ENCODE assay signal across 8 mouse cellular contexts in genomic region chr4:134287168-134287564, GRCm38 (mm10). TPM values are rescaled to one million over a fixed set of nuclear protein-coding genes. Genes with fewer than 3 reads are reported as not detected.
DNase-seq lines count a peak whose midpoint lies in the region; ATAC-seq and TF ChIP-seq lines count a peak whose summit lies in the region.

No protein-coding gene starts in this region.

- WGBS in forebrain, embryonic 11.5 days, result under 1% methylated on average over 40 of the region's 59 CpGs
- 0% methylated on average over 59 of the region's 59 CpGs for WGBS in heart, embryonic 16.5 days
- under 1% methylated on average over 59 of the region's 59 CpGs for WGBS in liver, embryonic 14.5 days (ENCODE audit: insufficient replicate concordance)
- WGBS in stomach, embryonic 15.5 days, result under 1% methylated on average over 50 of the region's 59 CpGs

- H3K4me2 ChIP-seq in forebrain, embryonic 11.5 days (ENCODE audit: low read depth, low read length, severe bottlenecking), result peak overlapping the region; percentile 91
- H3K4me2 ChIP-seq in heart, embryonic 16.5 days (ENCODE audit: low read depth, low read length), result peak overlapping the region; percentile 83
- peak overlapping the region; percentile 83 for H3K4me2 ChIP-seq in liver, embryonic 14.5 days (ENCODE audit: low read depth)
- H3K4me2 ChIP-seq in stomach, embryonic 15.5 days, result peak overlapping the region; percentile 91

- no peaks in the 10 kb centered on the region for H3K27me3 ChIP-seq in E14TG2a.4 (ENCODE audit: insufficient read depth, low read length)
- H3K27me3 ChIP-seq in forebrain, embryonic 11.5 days (ENCODE audit: control insufficient read depth, insufficient read depth, low read length), result no peaks in the 10 kb centered on the region
- H3K27me3 ChIP-seq in heart, embryonic 16.5 days (ENCODE audit: control insufficient read depth, insufficient read depth, low read length), result no peaks in the 10 kb centered on the region
- no peaks in the 10 kb centered on the region for H3K27me3 ChIP-seq in liver, embryonic 14.5 days (ENCODE audit: control insufficient read depth, insufficient read depth, low read length)
- H3K27me3 ChIP-seq in stomach, embryonic 15.5 days (replicated peaks), result no peaks in the 10 kb centered on the region

- DNase-seq in c-Kit-positive CD71-positive TER-119-negative erythroid progenitor cells, embryonic 14.5 days (ENCODE audit: low read depth), result peak; percentile 72
- DNase-seq in forebrain, embryonic 11.5 days (ENCODE audit: low spot score), result peak; percentile 99
- peak; percentile 92 to 96 for DNase-seq in kidney, postnatal 25 days
- peak; percentile 80 to 83 (median 81) for DNase-seq in liver, embryonic 14.5 days (ENCODE audit: low read depth in 3 of 3, low spot score in 3 of 3)
- DNase-seq in neural tube, embryonic 10.5 days (ENCODE audit: extremely low spot score, low spot score), result peak; percentile 98

- peak overlapping the region; percentile 100 for H3K27ac ChIP-seq in forebrain, embryonic 11.5 days (ENCODE audit: low read depth, low read length)
- peak overlapping the region; percentile 99 for H3K27ac ChIP-seq in heart, embryonic 16.5 days (ENCODE audit: low read length)
- H3K27ac ChIP-seq in liver, embryonic 14.5 days, result peak overlapping the region; percentile 71
- H3K27ac ChIP-seq in stomach, embryonic 15.5 days, result peak overlapping the region; percentile 100

- H3K9me3 ChIP-seq in E14TG2a.4 (ENCODE audit: low read length), result no peaks in the 10 kb centered on the region
- H3K9me3 ChIP-seq in forebrain, embryonic 11.5 days (ENCODE audit: control insufficient read depth, low read length), result no peaks in the 10 kb centered on the region
- H3K9me3 ChIP-seq in heart, embryonic 16.5 days (replicated peaks; ENCODE audit: control insufficient read depth, low read length), result no peaks in the 10 kb centered on the region
- no peaks in the 10 kb centered on the region for H3K9me3 ChIP-seq in liver, embryonic 14.5 days (ENCODE audit: control insufficient read depth, low read length)
- no peaks in the 10 kb centered on the region for H3K9me3 ChIP-seq in stomach, embryonic 15.5 days

- TF ChIP-seq EP300 in liver, embryonic 14.5 days (IDR thresholded peaks at IDR 0.05; ENCODE audit: low read depth), result no peak

- H3K4me3 ChIP-seq in E14TG2a.4 (replicated peaks; ENCODE audit: low read length), result peak overlapping the region; percentile 100
- peak overlapping the region; percentile 98 for H3K4me3 ChIP-seq in forebrain, embryonic 11.5 days (ENCODE audit: low read depth, low read length)
- peak overlapping the region; percentile 88 for H3K4me3 ChIP-seq in heart, embryonic 16.5 days (ENCODE audit: low read length)
- H3K4me3 ChIP-seq in liver, embryonic 14.5 days (ENCODE audit: insufficient read depth in 1 of 2, low read depth in 2 of 2, low read length in 2 of 2), result peak overlapping the region; percentile 87 to 97
- H3K4me3 ChIP-seq in stomach, embryonic 15.5 days (replicated peaks), result peak overlapping the region; percentile 92

- H3K36me3 ChIP-seq in E14TG2a.4 (ENCODE audit: insufficient read depth, low read length), result peaks cover 33% of the 10 kb centered on the region
- H3K36me3 ChIP-seq in forebrain, embryonic 11.5 days (ENCODE audit: control insufficient read depth, insufficient read depth, low read length), result no peaks in the 10 kb centered on the region; the same call in 1 of the 2 replicates
- H3K36me3 ChIP-seq in heart, embryonic 16.5 days (ENCODE audit: control insufficient read depth, insufficient read depth), result peaks cover 11% of the 10 kb centered on the region
- peaks cover 21% of the 10 kb centered on the region for H3K36me3 ChIP-seq in liver, embryonic 14.5 days (replicated peaks; ENCODE audit: control insufficient read depth, insufficient read depth, low read depth)
- peaks cover 12% of the 10 kb centered on the region for H3K36me3 ChIP-seq in stomach, embryonic 15.5 days

- ATAC-seq in forebrain, embryonic 11.5 days (replicated peaks; ENCODE audit: low FRiP score), result peak; percentile 94
- peak; percentile 93 for ATAC-seq in heart, embryonic 16.5 days (replicated peaks; ENCODE audit: extremely low read depth, insufficient read depth, low FRiP score)
- peak; percentile 89 for ATAC-seq in liver, embryonic 14.5 days (ENCODE audit: insufficient read depth)
- ATAC-seq in stomach, embryonic 15.5 days (ENCODE audit: insufficient read depth, low FRiP score, low read depth), result peak; percentile 93

- TF ChIP-seq CTCF in E14TG2a.4 (conservative IDR thresholded peaks at IDR 0.05; ENCODE audit: low read length), result no peak
- peak; percentile 27; the same call in 1 of the 2 replicates for TF ChIP-seq CTCF in liver, embryonic 14.5 days (IDR thresholded peaks at IDR 0.05; ENCODE audit: low read depth)

- H3K4me1 ChIP-seq in E14TG2a.4 (replicated peaks; ENCODE audit: low read depth, low read length), result peaks cover 45% of the 10 kb centered on the region
- peaks cover 3% of the 10 kb centered on the region; the same call in 1 of the 2 replicates for H3K4me1 ChIP-seq in forebrain, embryonic 11.5 days (replicated peaks; ENCODE audit: control insufficient read depth, insufficient read depth, low read length)
- H3K4me1 ChIP-seq in heart, embryonic 16.5 days (ENCODE audit: control insufficient read depth, insufficient read depth, low read length), result peaks cover 26% of the 10 kb centered on the region
- H3K4me1 ChIP-seq in liver, embryonic 14.5 days (replicated peaks; ENCODE audit: control insufficient read depth in 2 of 2, insufficient read depth in 2 of 2, low read length in 1 of 2), result peaks cover 21 to 29% of the 10 kb centered on the region in 2 experiments
- H3K4me1 ChIP-seq in stomach, embryonic 15.5 days, result peaks cover 27% of the 10 kb centered on the region

- H3K9ac ChIP-seq in forebrain, embryonic 11.5 days (ENCODE audit: low read length), result peak overlapping the region; percentile 99
- peak overlapping the region; percentile 94 for H3K9ac ChIP-seq in heart, embryonic 16.5 days (ENCODE audit: low read length)
- H3K9ac ChIP-seq in liver, embryonic 14.5 days (replicated peaks), result peak overlapping the region; percentile 99
- H3K9ac ChIP-seq in stomach, embryonic 15.5 days, result peak overlapping the region; percentile 99

RNA-seq across cellular contexts. Expression of gene Pdik1l, which starts 0.5 kb away (rescaled TPM):
- 26.7 and 31.2 TPM in 2 replicates for polyA plus RNA-seq in forebrain, embryonic 11.5 days (2014; fragmentation: Nextera tagmentation; extraction: Ambion mirVana)
- polyA plus RNA-seq in heart, embryonic 16.5 days (2015; fragmentation: Nextera tagmentation; extraction: Ambion mirVana), result 13.0 and 13.9 TPM in 2 replicates
- 2.8 and 4.5 TPM in 2 replicates for polyA plus RNA-seq in liver, embryonic 14.5 days (2012; rRNA removed)
- polyA plus RNA-seq in liver, embryonic 14.5 days (2014; fragmentation: Nextera tagmentation; extraction: Ambion mirVana), result 11.7 and 12.4 TPM in 2 replicates
- 18.9 and 20.0 TPM in 2 replicates for polyA plus RNA-seq in stomach, embryonic 15.5 days (2015; fragmentation: Nextera tagmentation; extraction: Ambion mirVana)

RNA-seq across cellular contexts. Expression of gene Trim63, which starts 27.8 kb away (rescaled TPM):
- polyA plus RNA-seq in forebrain, embryonic 11.5 days (2014; fragmentation: Nextera tagmentation; extraction: Ambion mirVana), result 0.13 TPM in 1 of 2 replicates, not detected in the other
- 175 and 177 TPM in 2 replicates for polyA plus RNA-seq in heart, embryonic 16.5 days (2015; fragmentation: Nextera tagmentation; extraction: Ambion mirVana)
- polyA plus RNA-seq in liver, embryonic 14.5 days (2012; rRNA removed), result 0.07 TPM in 1 of 2 replicates, not detected in the other
- not detected in 2 replicates for polyA plus RNA-seq in liver, embryonic 14.5 days (2014; fragmentation: Nextera tagmentation; extraction: Ambion mirVana)
- polyA plus RNA-seq in stomach, embryonic 15.5 days (2015; fragmentation: Nextera tagmentation; extraction: Ambion mirVana), result 0.41 and 0.52 TPM in 2 replicates

RNA-seq across cellular contexts. Expression of gene Grrp1, which starts 33.3 kb away (rescaled TPM):
- 4.8 and 5.2 TPM in 2 replicates for polyA plus RNA-seq in forebrain, embryonic 11.5 days (2014; fragmentation: Nextera tagmentation; extraction: Ambion mirVana)
- 5.8 and 6.3 TPM in 2 replicates for polyA plus RNA-seq in heart, embryonic 16.5 days (2015; fragmentation: Nextera tagmentation; extraction: Ambion mirVana)
- polyA plus RNA-seq in liver, embryonic 14.5 days (2012; rRNA removed), result 0.77 and 1.1 TPM in 2 replicates
- polyA plus RNA-seq in liver, embryonic 14.5 days (2014; fragmentation: Nextera tagmentation; extraction: Ambion mirVana), result 0.40 and 0.55 TPM in 2 replicates
- polyA plus RNA-seq in stomach, embryonic 15.5 days (2015; fragmentation: Nextera tagmentation; extraction: Ambion mirVana), result 4.2 and 5.2 TPM in 2 replicates

RNA-seq across cellular contexts. Expression of gene Gm30191, which starts 40.4 kb away (rescaled TPM):
- polyA plus RNA-seq in forebrain, embryonic 11.5 days (2014; fragmentation: Nextera tagmentation; extraction: Ambion mirVana), result 0.63 TPM in 1 of 2 replicates, not detected in the other
- not detected in 2 replicates for polyA plus RNA-seq in heart, embryonic 16.5 days (2015; fragmentation: Nextera tagmentation; extraction: Ambion mirVana)
- not detected in 2 replicates for polyA plus RNA-seq in liver, embryonic 14.5 days (2012; rRNA removed)
- not detected in 2 replicates for polyA plus RNA-seq in liver, embryonic 14.5 days (2014; fragmentation: Nextera tagmentation; extraction: Ambion mirVana)
- polyA plus RNA-seq in stomach, embryonic 15.5 days (2015; fragmentation: Nextera tagmentation; extraction: Ambion mirVana), result not detected in 2 replicates

RNA-seq across cellular contexts. Expression of gene Zfp593, which starts 41.8 kb away (rescaled TPM):
- 17.8 and 18.0 TPM in 2 replicates for polyA plus RNA-seq in forebrain, embryonic 11.5 days (2014; fragmentation: Nextera tagmentation; extraction: Ambion mirVana)
- 8.7 and 9.5 TPM in 2 replicates for polyA plus RNA-seq in heart, embryonic 16.5 days (2015; fragmentation: Nextera tagmentation; extraction: Ambion mirVana)
- polyA plus RNA-seq in liver, embryonic 14.5 days (2012; rRNA removed), result 5.6 and 6.4 TPM in 2 replicates
- 7.1 TPM in 2 replicates for polyA plus RNA-seq in liver, embryonic 14.5 days (2014; fragmentation: Nextera tagmentation; extraction: Ambion mirVana)
- polyA plus RNA-seq in stomach, embryonic 15.5 days (2015; fragmentation: Nextera tagmentation; extraction: Ambion mirVana), result 15.1 and 15.9 TPM in 2 replicates

Comparison
In these comparisons a context has a peak if more than half of its experiments do, and no peak if none do; other contexts are left out.
1. Peak in every context shown above with its lines: DNase-seq, ATAC-seq, H3K4me3 ChIP-seq and H3K27ac ChIP-seq.
2. RNA of gene Trim63, which starts 27.8 kb away (polyA plus RNA-seq): 175 to 177 TPM in heart, embryonic 16.5 days; 0.41 to 0.52 TPM in stomach, embryonic 15.5 days, 0.13 TPM in forebrain, embryonic 11.5 days and 0.07 TPM in liver, embryonic 14.5 days; every median in the first group is over 100 times any median in the second.